Mouse (Mus musculus): ENCODE data around the gene 1190007I07Rik.

Gene 1190007I07Rik

DNA sequence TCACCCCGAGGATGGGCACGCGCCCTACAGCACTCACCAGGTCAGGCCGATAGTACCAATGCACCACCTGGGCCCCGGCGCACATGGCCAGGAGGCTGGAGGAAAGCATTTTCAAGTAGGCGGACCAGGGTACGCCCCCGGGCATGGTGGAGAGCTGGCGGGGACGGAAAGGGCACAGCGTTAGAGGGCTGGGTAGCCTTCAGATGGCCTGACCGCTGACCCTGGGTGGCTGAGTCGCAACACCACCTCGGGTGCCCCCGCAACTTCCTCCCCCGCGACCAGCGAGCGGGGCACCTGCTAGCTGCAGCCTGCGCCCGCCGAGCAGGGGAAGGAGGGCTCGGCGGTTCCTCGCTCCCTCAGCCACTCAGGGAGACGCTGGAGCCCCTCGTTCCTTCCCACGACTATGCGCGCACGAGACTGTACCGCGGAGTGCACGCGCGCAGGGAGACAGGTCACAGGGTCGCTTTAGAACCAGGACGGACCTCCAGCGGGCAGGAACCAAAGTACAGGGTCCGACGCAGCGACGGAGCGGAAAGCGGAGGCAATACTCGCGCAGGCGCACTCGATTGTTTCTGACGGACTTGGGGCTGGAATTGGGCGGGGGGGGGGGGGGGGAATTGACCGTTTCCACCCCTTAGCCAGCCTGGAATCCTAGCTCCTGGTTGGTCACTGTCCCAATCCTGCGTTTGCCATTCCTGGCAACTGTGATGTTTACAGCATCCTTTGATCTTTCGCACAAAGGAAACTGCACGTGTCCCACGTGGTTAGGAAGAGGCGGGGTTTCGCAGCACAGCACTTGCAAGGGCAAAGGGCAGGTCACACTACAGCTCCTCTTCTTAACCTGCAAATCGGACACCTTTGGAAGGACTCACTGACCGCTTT, at the start of gene 1190007I07Rik:
Gene 1190007I07Rik (minus strand): TSS at position 558 of the 882 bp plus-strand sequence.
- DNase-seq (ENCODE audit: extremely low read depth, low read depth, low spot score): peak; percentile 59

DNA sequence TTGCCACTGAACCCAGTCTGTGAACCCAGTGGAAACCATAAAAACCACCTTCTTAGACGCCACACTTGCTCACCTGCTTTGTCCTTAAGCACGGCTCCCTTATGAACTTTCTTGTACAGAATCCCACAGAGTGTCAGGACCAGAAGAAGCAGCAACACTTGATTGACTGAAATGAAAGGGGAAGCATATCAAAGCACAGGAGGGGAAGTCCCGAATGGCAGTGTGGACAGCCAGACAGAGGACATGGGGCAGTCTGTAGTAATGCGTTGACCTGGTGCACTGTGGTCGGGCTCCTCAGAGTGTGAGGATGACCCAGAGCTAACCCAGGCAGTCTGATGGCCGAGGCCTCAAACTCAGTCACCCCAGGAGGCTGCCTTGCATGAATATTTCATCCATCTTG, 47.2 kb upstream of the 1190007I07Rik start:
- no peak for DNase-seq (ENCODE audit: extremely low read depth, low read depth, low spot score)

DNA sequence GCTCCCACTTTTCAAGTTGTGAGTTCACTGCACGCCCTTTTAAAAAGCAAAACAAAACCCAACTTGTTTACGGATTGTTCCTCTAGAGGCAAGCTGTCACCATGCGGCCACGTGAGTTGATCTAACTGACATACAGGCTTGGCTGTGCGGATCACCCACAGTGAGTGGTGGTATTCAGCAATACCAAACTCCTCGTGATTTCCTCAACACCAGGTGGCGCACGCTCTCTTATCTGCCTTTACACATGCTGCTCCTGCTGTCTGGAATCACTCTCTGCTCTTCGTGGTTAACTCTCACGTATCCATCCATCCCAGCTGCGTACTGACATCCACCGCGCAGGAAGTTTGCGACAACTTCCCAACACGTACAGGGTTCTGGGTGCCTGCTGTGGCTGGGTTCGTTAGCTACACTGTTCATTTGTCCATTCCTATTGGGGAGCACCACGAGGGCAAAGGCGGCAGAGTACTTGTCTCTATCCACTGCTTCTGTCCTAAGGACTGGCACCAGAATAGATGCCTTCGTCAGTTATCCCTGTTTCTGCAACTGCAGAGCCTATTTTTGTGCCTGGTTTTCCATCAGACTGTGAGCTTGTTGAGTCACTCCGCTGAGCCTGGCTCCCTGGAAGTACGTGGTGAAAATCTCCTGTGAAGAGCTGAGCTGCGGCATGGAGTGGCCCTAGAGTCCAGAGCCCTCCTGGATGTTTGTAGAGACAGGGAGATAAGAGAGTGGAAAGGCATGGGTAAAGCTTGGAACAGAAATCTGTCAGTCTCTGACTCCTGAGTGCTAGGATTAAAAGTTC, 43.6 kb upstream of the 1190007I07Rik start:
- peak; percentile 8 for DNase-seq (ENCODE audit: extremely low read depth, low read depth, low spot score)

DNA sequence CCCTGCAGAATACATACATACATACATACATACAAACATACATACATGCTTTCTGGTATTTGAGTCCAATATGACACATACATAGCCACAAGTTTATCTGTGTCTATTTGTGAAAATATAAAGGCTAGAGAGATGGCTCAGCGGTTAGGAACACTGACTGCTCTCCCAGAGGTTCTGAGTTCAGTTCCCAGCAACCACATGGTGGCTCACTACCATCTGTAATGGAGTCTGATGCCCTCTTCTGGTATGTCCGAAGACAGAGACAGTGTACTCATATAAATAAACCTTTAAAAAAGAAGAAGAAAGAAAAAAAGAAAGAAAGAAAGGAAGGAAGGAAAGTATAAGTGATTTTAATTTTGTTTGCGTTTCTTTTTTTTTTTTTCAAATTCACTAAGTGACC, 42.9 kb upstream of the 1190007I07Rik start:
- no peak for DNase-seq (ENCODE audit: extremely low read depth, low read depth, low spot score)

DNA sequence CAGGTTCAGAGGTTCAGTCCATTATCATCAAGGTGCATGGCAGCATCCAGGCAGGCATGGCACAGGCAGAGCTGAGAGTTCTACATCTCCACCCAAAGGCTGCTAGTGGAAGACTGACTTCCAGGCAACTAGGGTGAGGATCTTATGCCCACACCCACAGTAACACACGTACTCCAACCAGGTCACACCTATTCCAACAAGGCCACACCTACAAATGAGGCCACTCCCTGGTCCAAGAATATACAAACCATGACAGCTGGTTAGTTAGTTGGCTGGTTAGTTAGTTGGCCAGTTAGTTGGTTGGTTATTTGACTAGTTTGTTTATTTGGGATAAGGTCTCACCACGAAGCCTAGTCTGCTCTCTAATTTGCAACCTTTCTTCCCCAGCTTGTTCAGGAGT, 40.3 kb upstream of the 1190007I07Rik start:
- DNase-seq (ENCODE audit: extremely low read depth, low read depth, low spot score): no peak

DNA sequence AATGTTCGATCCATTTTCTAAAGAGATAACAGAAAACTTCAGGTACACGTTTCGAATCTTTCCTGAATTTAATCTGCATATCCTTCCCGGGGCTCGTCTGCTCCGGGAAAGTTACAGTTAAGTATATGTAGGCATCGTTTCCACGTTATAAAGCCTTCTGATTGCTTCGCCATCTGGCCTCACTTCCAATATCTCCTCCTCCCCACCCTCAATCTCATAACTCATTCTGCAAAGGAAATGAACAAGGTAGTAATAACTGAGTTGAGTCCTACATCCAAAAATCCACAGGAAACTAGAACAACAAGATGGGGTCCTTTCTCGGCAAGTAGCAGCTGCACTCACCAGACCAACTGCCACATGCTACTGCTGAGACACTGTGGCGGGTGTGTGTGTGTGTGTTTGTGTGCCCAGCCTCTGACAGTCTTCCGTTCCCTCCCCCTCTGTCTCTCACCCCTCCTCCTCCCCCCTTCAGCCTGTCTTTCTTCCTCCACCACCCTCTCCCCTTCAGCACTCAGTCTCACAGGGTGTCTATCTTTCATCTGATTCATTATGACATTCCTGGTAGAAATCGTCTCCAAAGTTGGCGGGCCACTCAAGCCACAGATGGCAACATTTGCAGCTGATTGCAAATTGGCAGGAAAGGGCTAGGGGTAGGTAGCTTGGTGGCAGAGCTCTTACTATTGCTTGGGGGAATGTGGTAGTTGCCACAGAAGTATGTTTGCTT, 39.4 kb upstream of the 1190007I07Rik start:
- DNase-seq (ENCODE audit: extremely low read depth, low read depth, low spot score): no peak

DNA sequence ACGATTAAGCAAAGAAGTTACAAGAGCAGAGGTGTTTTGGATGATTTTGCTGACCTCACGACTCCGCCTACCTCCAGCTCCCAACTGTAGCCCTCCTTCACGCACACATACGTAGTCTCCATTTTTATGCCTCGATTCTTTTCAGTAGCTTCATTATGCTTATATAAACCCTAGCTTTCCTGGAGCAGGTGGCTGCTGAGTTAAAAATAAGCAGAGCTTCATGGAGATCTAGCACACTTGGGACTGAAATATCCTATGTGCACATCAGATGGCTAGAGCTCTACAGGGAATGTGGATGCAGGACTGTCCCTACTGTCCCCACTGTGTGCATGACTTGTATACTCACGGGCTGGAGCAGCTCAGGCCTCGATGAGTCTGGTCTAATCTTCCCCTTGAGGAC, 38.8 kb upstream of the 1190007I07Rik start:
- no peak for DNase-seq (ENCODE audit: extremely low read depth, low read depth, low spot score)

DNA sequence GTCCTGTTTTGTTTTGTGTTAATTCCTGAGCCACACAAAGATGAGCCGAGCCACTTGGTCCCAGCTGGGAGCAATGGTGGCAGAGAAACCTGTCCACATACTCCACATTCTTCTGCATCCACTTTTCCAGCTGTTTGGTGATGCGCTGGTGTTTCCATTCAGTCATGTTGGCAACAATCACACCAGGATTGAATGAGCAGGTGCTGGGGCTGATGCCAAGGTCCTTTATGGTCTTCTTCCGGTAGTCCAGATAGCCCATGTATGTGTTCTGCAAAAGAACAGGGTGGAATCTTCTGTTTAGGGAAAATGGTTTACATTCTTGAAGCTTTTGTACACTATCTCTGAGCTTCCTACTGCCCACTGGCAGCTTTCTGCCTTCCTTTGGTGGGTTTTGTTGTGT, 31.6 kb upstream of the 1190007I07Rik start:
- DNase-seq (ENCODE audit: extremely low read depth, low read depth, low spot score): no peak

DNA sequence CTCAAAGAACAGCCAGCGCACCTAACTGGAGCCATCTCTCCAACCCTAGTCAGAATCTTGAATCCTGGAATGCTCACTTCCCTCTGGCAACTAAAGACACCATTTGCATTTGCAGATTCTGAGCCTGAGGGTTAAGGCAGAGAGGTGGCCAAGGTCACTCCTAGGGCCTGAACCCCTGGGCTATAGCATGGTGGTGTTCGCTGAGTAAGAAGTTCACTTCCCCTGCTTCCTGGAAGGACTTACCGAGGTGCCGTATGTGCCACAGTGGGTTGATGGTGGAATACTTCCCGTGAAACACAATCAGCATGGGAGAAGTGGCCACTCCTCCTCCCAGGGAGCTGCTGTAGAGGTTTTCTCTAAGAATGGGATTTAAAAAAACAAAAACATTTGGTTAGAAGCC, 29.6 kb upstream of the 1190007I07Rik start:
- no peak for DNase-seq (ENCODE audit: extremely low read depth, low read depth, low spot score)

DNA sequence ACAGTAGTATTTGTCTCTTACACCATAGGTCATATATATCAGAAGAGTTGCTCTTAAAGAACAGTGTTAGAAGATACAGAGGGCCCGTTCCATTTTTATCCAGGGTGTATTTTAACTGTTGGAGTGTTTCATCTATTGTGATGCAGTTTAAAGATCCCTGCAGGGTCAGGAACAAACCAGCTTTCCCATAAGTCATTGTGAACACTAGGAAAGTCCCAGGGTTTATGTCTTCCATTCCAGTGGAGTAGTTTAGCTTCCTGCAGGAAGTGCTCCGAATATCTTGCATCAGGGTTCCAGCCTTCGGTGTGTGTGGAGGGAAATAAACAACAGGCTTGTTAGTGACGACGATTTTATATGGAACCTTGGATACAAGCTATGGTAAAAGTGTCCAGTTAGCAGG, 28.2 kb upstream of the 1190007I07Rik start:
- no peak for DNase-seq (ENCODE audit: extremely low read depth, low read depth, low spot score)

DNA sequence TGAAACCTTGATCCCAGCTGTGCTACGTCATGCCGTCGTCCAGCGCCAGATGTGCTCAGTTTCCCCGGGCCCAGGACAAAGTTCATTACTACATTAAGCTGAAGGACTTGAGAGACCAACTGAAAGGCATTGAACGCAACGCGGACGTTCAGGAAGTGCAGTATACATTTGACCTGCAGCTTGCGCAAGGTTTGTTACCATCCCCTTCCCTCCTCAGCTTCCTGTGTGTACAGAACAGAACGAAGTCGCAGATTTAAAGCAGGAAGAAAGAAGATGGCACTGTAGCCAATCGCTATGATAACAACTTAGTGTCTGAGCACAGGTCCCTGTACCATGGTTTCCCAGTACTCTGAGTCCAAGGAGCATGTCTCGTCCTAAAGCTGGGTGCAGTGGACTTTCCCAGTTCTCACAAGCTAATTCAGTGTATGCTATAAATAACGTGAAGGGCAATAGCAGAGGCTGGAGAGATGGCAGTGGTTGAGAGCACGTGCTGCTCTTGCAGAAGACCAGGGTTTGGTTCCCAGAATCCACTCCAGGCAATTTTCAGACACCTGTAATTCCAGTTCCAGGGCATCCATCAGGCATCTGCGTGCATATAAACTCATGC, 24.3 kb upstream of the 1190007I07Rik start:
- DNase-seq (ENCODE audit: extremely low read depth, low read depth, low spot score): no peak

DNA sequence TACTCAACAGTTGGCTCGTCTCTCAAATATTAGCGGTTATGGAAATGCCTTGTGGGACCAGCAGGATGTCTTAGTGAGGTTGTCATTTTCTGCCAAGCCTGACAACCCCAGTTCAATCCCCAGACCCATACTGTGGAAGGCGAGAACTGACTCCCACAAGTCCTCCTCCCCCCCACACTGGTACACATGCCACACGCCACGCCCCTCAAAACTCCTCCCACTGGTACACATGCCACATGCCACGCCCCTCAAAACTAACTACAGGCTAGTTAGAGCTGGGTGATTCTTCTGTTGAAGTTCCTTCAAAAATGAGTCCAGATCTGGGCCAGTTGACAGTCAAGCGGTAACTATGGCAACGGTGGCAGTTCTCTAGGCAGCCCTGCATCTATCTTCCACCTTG, 23.1 kb upstream of the 1190007I07Rik start:
- no peak for DNase-seq (ENCODE audit: extremely low read depth, low read depth, low spot score)

DNA sequence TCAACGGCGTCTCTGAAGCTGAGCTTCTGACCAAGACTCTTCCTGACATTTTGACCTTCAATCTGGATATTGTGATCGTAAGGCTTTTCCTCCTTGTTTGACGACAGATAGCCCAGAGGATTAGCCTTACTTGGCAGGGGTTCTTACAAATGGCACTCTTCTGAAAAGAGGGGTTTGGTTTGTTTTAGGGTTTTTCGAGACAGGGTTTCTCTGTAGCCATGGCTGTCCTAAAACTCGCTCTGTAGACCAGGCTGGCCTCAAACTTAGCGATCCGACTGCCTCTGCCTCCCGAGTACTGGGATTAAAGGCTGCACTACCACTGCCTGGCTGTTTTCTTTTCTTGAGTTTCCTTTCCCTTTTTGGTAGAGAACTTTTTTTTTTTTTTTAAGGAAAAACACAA, 18.5 kb upstream of the 1190007I07Rik start:
- DNase-seq (ENCODE audit: extremely low read depth, low read depth, low spot score): no peak

DNA sequence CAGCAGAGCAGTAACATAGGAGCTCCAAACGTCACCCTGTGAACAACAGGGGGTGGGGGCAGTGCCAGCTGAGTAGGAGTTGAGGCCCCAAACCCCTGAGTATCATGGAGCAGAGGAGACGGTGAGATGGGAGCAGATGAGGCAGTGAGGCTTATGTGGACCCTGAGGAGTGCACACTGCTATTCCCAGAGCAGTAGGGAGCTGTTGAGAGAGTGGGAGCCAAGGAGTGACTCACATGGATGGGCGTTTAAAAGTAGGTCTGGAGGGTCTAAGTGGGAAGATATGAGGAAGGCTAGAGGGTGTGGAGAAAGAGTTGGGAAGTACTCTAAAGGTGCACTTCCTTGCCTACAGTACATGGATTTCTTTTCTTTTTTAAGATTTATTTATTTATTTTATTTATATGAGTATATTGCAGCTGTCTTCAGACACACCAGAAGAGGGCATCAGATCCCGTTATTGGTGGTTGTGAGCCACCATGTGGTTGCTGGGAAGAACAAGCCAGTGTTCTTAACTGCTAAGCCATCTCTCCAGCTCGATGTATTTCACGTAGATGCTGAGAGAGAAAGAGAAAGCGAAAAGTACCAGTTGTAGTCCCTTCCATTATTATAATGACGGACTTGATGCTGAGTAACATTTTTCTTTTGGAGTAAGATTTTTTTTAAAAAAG, 16.1 kb upstream of the 1190007I07Rik start:
- no peak for DNase-seq (ENCODE audit: extremely low read depth, low read depth, low spot score)

DNA sequence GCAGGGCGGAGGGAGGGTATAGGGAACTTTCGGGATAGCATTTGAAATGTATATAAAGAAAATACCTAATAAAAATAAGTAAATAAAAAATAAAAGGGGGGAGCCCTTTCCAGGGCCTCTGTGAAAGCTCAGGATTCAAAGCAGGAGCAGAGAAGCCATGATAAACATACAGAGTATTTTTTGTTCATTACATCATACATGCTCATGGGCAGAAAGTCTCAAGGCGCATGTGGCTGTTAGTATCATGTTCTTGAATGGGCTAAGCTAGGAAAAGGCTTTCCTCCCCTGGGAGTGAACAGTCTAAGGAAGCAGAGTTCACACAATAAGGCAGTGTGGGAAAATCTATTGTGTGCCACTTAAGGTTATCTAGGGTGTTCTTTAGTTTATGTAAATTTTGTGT, 13.3 kb upstream of the 1190007I07Rik start:
- no peak for DNase-seq (ENCODE audit: extremely low read depth, low read depth, low spot score)

DNA sequence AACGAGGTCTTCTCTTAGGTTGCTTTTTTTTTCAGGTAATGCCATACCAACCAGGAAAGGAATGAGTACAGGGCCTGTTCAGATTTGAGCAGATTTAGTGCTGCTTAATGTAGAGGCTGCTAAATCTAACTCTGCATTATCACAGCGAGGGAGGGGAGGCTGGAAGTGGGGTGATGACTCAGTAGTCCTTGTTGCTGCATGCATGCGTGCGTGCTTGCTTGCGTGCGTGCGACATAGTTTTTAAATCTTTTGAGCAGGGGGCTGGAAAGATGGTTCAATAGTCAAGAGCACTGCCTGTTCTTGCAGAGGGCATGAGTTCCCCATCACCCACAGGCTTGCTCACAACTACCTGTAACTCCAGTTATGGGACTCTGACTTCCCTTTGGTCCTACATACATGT, 11.3 kb upstream of the 1190007I07Rik start:
- no peak for DNase-seq (ENCODE audit: extremely low read depth, low read depth, low spot score)

DNA sequence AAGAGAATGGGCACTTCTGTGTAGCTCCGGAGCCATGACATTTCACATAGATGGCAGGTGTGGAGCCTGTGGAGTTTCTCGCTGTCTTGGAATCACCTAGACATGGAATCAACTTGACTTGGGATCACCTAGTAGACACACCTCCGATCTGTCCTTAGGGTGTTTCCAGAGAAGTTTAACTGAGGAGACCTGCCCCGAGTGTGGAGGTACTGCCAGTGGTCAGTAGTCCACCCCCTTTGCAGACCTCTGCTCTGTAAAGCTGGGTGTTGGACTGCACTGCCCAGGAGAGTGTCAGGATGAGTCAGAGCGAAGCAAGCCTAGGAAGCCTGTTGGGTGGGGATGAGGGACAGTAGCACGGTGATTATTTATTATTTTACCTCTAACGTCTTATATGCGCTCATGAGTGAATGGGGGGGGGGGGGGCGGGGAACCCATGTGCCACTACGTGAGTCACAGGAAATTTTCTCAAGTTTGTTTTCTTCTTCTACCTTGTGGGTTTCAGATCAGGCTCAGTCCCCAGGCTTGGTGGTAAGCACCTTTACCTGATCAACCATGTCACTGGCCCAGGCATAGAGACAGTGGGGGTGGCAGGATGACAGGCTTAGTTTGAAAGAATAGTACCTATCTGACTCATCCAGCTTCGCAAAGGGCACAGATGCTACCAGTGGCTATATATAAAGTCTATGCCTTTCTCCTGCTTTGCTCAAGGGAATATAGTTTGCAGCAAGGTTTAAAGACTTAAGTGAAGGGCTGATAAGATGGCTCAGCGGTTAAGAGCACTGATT, 9.7 kb upstream of the 1190007I07Rik start:
- DNase-seq (ENCODE audit: extremely low read depth, low read depth, low spot score): no peak

DNA sequence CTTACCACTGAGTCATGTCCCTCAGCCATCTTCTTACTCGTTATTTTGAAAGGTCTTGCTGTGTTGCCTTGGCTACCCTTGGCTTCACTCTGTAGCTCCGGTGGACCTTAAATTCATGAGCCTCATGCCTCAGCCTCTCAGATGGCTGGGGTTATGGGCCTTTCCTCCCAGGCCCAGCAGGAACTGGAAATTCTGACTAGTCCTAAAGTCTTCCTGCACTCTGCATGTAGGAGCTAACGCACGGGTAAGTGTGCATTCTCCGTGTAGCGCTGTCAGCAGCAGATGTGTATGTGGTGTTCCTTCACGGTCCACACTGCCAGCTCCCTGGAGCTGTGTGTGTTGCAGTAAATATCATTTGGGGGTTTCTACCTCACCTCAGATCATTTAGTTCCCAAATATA, 8.1 kb upstream of the 1190007I07Rik start:
- DNase-seq (ENCODE audit: extremely low read depth, low read depth, low spot score): no peak

DNA sequence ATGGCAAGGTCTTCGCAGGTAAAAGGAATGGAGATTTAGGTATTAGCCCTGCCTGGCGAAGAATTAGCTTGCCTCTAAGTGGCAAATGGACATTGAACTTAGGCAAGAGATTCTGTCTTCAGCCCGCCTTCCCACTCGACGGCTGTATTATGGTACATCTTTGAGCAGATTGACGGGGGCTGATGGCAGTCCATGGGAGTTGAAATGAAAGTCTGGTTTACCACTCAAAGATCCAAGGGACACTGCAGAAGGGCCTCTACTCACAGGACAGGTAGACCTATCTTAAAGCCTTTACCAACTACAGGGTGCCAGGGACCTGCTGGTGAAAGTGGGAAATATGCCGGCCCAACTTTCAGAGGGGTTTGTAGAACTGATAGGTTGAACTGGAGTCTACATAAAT, 7.5 kb upstream of the 1190007I07Rik start:
- DNase-seq (ENCODE audit: extremely low read depth, low read depth, low spot score): no peak

Data from fat pad, adult 2 months (tissue).